Mouse (Mus musculus) midbrain, embryonic 15.5 days (tissue): ENCODE results near the gene Poc1b. TPM values are rescaled to one million over a fixed set of nuclear protein-coding genes. Genes with fewer than 3 reads are reported as not detected.

Experiments used
- ATAC-seq: fragments of 200-750 bp; cut with Nextera tagmentation; replicated peaks from 2 replicates; pipeline ENCODE4 v1.8.0; 2017; ENCODE audit warnings: moderate TSS enrichment
- H3K27ac ChIP-seq: fragments of 300-500 bp; sonication (generic); 2 replicates; pipeline ENCODE4 v1.5.1; 2015; ENCODE audit warnings: mild to moderate bottlenecking, inconsistent platforms
- H3K27me3 ChIP-seq: fragments of 300-500 bp; sonication (generic); replicated peaks from 2 replicates; pipeline ENCODE4 v1.6.1; 2015; ENCODE audit warnings: inconsistent platforms
- H3K36me3 ChIP-seq: fragments of 300-500 bp; sonication (generic); replicated peaks from 2 replicates; pipeline ENCODE4 v1.6.1; 2015; ENCODE audit warnings: inconsistent platforms
- H3K4me1 ChIP-seq: fragments of 300-500 bp; sonication (generic); 2 replicates; pipeline ENCODE4 v1.6.1; 2015; ENCODE audit warnings: inconsistent platforms
- H3K4me2 ChIP-seq: fragments of 300-500 bp; sonication (generic); 2 replicates; pipeline ENCODE4 v1.6.1; 2015; ENCODE audit warnings: inconsistent platforms, mild to moderate bottlenecking, moderate library complexity
- H3K4me3 ChIP-seq: fragments of 300-500 bp; sonication (generic); 2 replicates; pipeline ENCODE4 v1.5.1; 2015; ENCODE audit warnings: mild to moderate bottlenecking, inconsistent platforms
- H3K9ac ChIP-seq: fragments of 300-500 bp; sonication (generic); 2 replicates; pipeline ENCODE4 v1.6.1; 2015; ENCODE audit warnings: mild to moderate bottlenecking, inconsistent platforms
- H3K9me3 ChIP-seq: fragments of 300-500 bp; sonication (generic); 2 replicates; pipeline ENCODE4 v1.6.1; 2016; ENCODE audit warnings: inconsistent platforms
- WGBS: fragments of 180-500 bp; shearing (Covaris S2); methylation state at CpG from one replicate; pipeline ENCODE4 v1.1.7; 2015; ENCODE audit warnings: mixed read lengths; 5-methylcytosine and 5-hydroxymethylcytosine counted together
- polyA plus RNA-seq: library from polyadenylated mRNA; unstranded; fragments of >200 nt; fragmentation: Nextera tagmentation; extraction: Ambion mirVana; gene quantifications from 2 replicates; pipeline ENCODE4 v1.2.1, GENCODE M21; 2015

Poc1b gene
- polyA plus RNA-seq, result 10.9 and 12.1 TPM in 2 replicates

DNA sequence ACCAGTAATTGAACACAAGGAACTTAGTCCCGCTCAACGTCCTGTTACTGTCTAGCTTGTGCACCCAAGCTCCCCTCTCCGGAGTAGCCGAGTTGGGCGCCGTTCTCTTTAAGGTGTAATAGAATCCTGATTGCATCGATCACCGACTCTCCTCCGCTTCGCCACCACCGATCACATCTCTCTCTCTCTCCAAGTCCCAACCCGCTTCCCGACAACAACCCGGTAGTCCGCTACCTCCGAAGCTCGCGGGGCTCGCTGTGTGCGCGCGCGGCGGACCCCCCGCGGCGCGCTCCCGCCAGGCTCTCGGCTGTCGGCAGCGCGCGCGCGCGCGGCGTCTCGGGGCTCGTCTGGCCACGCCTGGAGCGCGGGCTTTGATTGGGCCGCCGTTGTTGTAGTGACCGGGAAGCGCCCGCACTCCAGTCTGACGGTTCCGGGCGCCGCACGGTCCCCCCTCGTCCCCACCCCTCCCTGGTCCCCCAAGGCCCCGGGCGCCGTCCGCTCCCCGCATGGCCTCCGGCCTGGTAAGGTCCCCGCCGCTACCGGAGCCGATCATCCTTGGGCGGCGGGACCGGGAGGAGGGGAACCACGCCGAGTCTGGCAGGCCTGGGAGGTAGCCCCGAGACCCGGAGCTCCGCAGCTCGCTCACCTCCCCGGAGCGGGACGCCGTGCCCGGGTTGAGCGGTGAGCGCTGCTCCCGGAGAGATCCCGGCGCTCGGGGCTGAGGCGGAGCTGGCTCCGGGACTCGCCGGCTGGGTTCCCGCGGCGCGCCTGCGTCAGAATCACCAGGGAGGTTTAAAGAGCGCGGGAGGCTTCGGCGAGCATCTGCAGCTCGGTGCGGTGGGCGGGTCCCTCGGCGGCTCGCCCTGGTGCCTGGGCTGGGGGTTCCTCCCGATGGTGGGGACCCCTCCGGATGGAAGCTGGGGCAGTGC lies at the start of gene Poc1b:
TSS of gene Poc1b (plus strand) at position 334 of the 929 bp plus-strand sequence.
- Histone ChIP-seq H3K9me3 (no peaks in the 10 kb centered on the region), H3K36me3 (peaks cover 2% of the 10 kb centered on the region; the same call in 1 of the 2 replicates), H3K4me1 (peaks cover 31% of the 10 kb centered on the region), H3K4me3 (peak within 1 kb of the TSS; percentile 96), H3K27me3 (no peaks in the 10 kb centered on the region), H3K4me2 (peak within 1 kb of the TSS; percentile 89), H3K27ac (peak within 1 kb of the TSS; percentile 94), H3K9ac (peak within 1 kb of the TSS; percentile 91)
- ATAC-seq, result peak; percentile 97
- under 1% methylated on average over 106 of the region's 106 CpGs for WGBS

GRCm38 (mm10) chr10:99060588-99060987 lies 46.2 kb upstream of the Poc1b start:
- 88% methylated on average over 7 of the region's 7 CpGs for WGBS
- H3K9ac ChIP-seq, result no peak overlapping the region
- H3K36me3 ChIP-seq, result no peaks in the 10 kb centered on the region
- H3K4me1 ChIP-seq, result no peaks in the 10 kb centered on the region
- H3K27ac ChIP-seq, result no peak overlapping the region
- H3K4me2 ChIP-seq, result no peak overlapping the region
- H3K4me3 ChIP-seq, result no peak overlapping the region
- no peaks in the 10 kb centered on the region for H3K27me3 ChIP-seq
- ATAC-seq, result no peak
- H3K9me3 ChIP-seq, result no peaks in the 10 kb centered on the region

- H3K4me3 ChIP-seq, result no peak overlapping the region
- no peaks in the 10 kb centered on the region for H3K4me1 ChIP-seq
- H3K27ac ChIP-seq, result no peak overlapping the region
- no peak for ATAC-seq
- 93% methylated on average over 10 of the region's 10 CpGs for WGBS
- H3K36me3 ChIP-seq, result no peaks in the 10 kb centered on the region
- H3K9ac ChIP-seq, result no peak overlapping the region
- H3K9me3 ChIP-seq, result no peaks in the 10 kb centered on the region
- H3K4me2 ChIP-seq, result no peak overlapping the region
- no peaks in the 10 kb centered on the region for H3K27me3 ChIP-seq
Observed at GRCm38 (mm10) chr10:99061418-99061817, 45.4 kb upstream of the Poc1b start.

DNA sequence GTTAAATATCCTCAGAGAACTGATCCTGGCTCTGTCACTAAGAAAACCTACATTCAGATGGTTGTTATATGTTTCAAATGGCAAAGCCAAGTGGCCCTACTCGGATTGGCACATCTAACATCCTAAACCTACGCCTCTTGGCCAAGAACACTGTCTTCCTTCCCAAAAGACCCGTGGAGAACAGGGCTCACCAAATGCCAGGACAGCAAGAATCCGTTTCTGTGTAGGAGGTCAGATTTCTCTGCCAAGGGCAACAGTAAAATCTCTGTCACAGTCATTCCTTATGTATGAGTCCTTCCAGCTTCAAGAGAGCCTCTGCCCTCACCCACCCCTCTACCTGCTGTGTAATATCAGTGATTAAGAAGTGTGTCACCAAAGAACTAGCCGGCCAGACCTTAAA lies 44.3 kb upstream of the Poc1b start:
- Histone ChIP-seq H3K9ac (no peak overlapping the region), H3K4me3 (no peak overlapping the region), H3K36me3 (no peaks in the 10 kb centered on the region), H3K4me1 (no peaks in the 10 kb centered on the region), H3K9me3 (no peaks in the 10 kb centered on the region), H3K27me3 (no peaks in the 10 kb centered on the region), H3K27ac (no peak overlapping the region), H3K4me2 (no peak overlapping the region)
- WGBS, result 87% methylated on average over 5 of the region's 5 CpGs
- no peak for ATAC-seq

- Histone ChIP-seq H3K27me3 (no peaks in the 10 kb centered on the region), H3K4me1 (no peaks in the 10 kb centered on the region), H3K36me3 (no peaks in the 10 kb centered on the region), H3K9ac (no peak overlapping the region), H3K9me3 (no peaks in the 10 kb centered on the region), H3K4me2 (no peak overlapping the region), H3K4me3 (no peak overlapping the region), H3K27ac (no peak overlapping the region)
- WGBS, result 78% methylated on average over 18 of the region's 18 CpGs
- ATAC-seq, result no peak
Observed at GRCm38 (mm10) chr10:99076113-99076895, 30.5 kb upstream of the Poc1b start.

- H3K9me3 ChIP-seq, result no peaks in the 10 kb centered on the region
- no peak for ATAC-seq
- H3K4me1 ChIP-seq, result no peaks in the 10 kb centered on the region
- no peak overlapping the region for H3K27ac ChIP-seq
- H3K36me3 ChIP-seq, result no peaks in the 10 kb centered on the region
- no peak overlapping the region for H3K4me3 ChIP-seq
- no peak overlapping the region for H3K9ac ChIP-seq
- no peak overlapping the region for H3K4me2 ChIP-seq
- H3K27me3 ChIP-seq, result no peaks in the 10 kb centered on the region
- WGBS, result 86% methylated on average over 2 of the region's 2 CpGs
Observed at GRCm38 (mm10) chr10:99078621-99079020, 28.2 kb upstream of the Poc1b start.

DNA sequence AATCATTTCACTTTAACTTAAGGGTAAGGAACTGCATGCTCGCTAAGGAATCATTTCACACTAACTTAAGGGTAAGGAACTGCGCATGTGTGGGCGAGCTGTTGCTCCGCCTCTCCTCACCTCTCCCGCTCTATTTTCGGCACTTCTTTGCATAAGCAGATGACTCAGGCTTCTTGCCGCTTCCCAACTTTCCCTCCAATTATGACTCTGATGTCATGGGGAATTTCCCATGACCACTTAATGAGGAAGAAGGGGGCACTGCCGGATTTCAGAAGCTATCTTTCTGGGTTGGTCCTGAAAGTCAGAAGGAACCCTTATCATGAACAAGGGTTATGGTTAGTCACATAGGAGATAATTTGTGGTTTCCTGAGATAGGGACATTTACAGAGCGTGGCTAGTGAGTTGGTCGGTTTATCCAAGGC lies 25.3 kb upstream of the Poc1b start:
- Histone ChIP-seq H3K9ac (no peak overlapping the region), H3K27ac (no peak overlapping the region), H3K4me1 (no peaks in the 10 kb centered on the region), H3K4me3 (no peak overlapping the region), H3K4me2 (no peak overlapping the region), H3K27me3 (no peaks in the 10 kb centered on the region; the same call in 1 of the 2 replicates), H3K9me3 (no peaks in the 10 kb centered on the region), H3K36me3 (no peaks in the 10 kb centered on the region)
- ATAC-seq, result no peak
- 89% methylated on average over 10 of the region's 10 CpGs for WGBS

- no peak for ATAC-seq
- H3K27ac ChIP-seq, result no peak overlapping the region
- H3K9ac ChIP-seq, result no peak overlapping the region
- no peak overlapping the region for H3K4me3 ChIP-seq
- no peaks in the 10 kb centered on the region for H3K4me1 ChIP-seq
- H3K36me3 ChIP-seq, result no peaks in the 10 kb centered on the region
- H3K9me3 ChIP-seq, result no peaks in the 10 kb centered on the region
- WGBS, result 85% methylated on average over 14 of the region's 14 CpGs
- H3K4me2 ChIP-seq, result no peak overlapping the region
- no peaks in the 10 kb centered on the region; the same call in 1 of the 2 replicates for H3K27me3 ChIP-seq
Observed at GRCm38 (mm10) chr10:99083431-99084003, 23.3 kb upstream of the Poc1b start.

GRCm38 (mm10) chr10:99084397-99085239 lies 22.2 kb upstream of the Poc1b start:
- Histone ChIP-seq H3K9ac (no peak overlapping the region), H3K36me3 (no peaks in the 10 kb centered on the region), H3K9me3 (no peaks in the 10 kb centered on the region), H3K27me3 (no peaks in the 10 kb centered on the region; the same call in 1 of the 2 replicates), H3K27ac (no peak overlapping the region), H3K4me2 (peak overlapping the region; percentile 25), H3K4me1 (no peaks in the 10 kb centered on the region), H3K4me3 (no peak overlapping the region)
- 47% methylated on average over 23 of the region's 23 CpGs for WGBS
- ATAC-seq, result peak; percentile 92

DNA sequence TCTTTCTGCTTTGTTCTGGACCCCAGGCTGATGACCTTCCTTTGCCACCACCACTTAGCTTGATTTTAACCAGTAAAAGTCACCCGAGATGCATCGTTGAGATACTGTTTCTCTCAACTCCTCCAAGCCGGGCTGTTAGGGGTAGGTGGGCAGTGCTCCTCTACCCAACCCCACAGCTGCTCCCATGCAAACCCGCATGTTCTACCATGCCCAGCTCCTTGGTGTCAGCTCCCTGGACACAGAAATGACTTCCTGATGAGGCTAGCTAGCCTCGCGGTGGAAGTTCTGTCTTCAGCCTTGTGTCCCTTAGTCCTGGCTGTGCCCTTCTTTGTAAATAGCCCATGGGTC lies 21.6 kb upstream of the Poc1b start:
- 55% methylated on average over 6 of the region's 6 CpGs for WGBS
- H3K36me3 ChIP-seq, result no peaks in the 10 kb centered on the region
- H3K27me3 ChIP-seq, result no peaks in the 10 kb centered on the region; the same call in 1 of the 2 replicates
- H3K9me3 ChIP-seq, result no peaks in the 10 kb centered on the region
- peak; percentile 49 for ATAC-seq
- no peak overlapping the region for H3K27ac ChIP-seq
- H3K4me1 ChIP-seq, result no peaks in the 10 kb centered on the region
- no peak overlapping the region for H3K4me3 ChIP-seq
- no peak overlapping the region for H3K9ac ChIP-seq
- 0 out of 2 replicates have a peak overlapping the region, but pooled peaks have one; percentile 25 for H3K4me2 ChIP-seq

DNA sequence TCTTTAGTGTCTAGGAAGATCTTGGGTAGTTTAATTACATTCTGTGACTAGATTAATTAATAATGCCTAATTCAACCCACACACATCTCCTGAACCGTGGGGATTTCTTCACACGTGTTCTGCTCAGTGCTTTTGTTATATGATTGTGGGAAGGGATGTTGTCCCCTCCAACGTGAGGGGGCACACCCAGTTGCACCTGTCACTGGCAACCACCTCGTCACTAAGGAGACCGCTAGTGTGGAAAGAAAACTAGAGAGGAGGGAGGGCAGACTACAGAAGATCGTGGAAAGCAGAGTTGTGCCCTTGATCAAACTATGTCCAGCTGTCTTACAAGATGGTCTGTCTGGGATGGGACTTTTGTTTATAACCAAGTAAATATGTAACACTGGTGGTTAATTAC lies 20.8 kb upstream of the Poc1b start:
- WGBS, result 76% methylated on average over 6 of the region's 6 CpGs
- no peak for ATAC-seq
- H3K4me3 ChIP-seq, result no peak overlapping the region

More for the DNA sequence above, 20.8 kb upstream of the Poc1b start:
- no peaks in the 10 kb centered on the region; the same call in 1 of the 2 replicates for H3K27me3 ChIP-seq
- H3K9me3 ChIP-seq, result no peaks in the 10 kb centered on the region
- H3K27ac ChIP-seq, result no peak overlapping the region
- H3K9ac ChIP-seq, result no peak overlapping the region
- H3K4me1 ChIP-seq, result no peaks in the 10 kb centered on the region
- H3K36me3 ChIP-seq, result no peaks in the 10 kb centered on the region
- H3K4me2 ChIP-seq, result no peak overlapping the region
